Mouse (Mus musculus) cerebellum, adult 9-11 months (tissue): ENCODE results near the gene Tnrc6b.

ENCODE experiments used
- DNase-seq: peaks from one replicate; pipeline ENCODE4 v3.0.0; 2022

The Tnrc6b gene

DNA sequence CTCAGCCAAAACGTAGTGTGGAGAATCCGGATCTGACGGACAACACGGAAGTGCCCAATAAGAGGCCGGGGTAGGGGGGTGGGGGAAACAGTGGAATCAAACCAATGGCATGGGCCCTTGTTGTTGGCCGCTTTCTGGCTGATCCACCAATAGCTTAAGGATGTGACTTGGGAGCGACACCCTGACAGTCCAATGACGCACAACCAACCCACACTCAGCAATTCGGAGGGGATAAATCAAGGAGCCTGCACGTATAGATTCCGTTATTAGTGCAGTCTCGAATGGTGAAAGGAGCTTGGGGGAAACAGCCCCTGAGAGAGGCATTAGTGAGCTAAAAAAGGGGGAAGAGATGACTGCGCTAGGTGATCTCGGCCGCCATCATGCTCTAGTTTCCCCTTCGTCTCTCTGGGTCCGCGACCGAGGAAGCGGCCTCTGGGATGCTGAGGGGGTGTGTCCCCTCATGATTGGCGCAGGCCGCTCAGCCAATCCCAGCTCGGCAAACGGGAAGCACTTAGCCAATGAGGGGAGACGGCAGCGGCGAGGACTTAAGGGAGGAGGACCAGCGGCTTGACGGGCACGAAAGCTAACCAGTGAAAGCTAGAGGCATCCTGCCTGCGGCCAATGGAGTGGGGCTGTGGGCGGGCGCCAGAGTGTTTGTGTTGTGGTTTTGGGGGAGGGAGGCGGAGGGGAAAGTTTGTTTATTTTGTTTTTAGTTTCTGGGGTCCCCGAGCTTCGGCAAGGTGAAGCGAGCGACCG is at the start of gene Tnrc6b:
Gene Tnrc6b, plus strand, starts transcription at position 706 of the 756 bp plus-strand sequence.
- DNase-seq = peak; percentile 99

DNA sequence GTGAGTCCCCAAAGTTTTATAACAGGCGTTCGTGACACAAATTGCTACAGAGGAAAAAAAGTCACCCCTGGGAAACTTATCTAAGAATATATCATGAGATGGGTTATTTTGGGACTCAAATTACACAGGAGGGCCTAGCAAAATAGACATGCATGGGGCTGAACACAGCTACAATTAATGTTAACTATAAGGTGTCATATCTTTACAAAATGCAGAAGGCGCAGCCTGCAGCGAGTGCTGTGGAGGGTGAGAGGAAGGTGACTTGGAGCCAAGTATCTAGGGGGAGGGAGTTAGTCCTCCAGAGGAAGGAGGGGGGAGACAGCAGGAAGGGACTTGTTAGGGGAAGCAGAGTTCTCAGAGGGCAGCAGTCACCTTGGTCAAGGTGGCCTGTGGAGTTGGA is 46.7 kb upstream of the Tnrc6b start:
- DNase-seq = no peak

DNA sequence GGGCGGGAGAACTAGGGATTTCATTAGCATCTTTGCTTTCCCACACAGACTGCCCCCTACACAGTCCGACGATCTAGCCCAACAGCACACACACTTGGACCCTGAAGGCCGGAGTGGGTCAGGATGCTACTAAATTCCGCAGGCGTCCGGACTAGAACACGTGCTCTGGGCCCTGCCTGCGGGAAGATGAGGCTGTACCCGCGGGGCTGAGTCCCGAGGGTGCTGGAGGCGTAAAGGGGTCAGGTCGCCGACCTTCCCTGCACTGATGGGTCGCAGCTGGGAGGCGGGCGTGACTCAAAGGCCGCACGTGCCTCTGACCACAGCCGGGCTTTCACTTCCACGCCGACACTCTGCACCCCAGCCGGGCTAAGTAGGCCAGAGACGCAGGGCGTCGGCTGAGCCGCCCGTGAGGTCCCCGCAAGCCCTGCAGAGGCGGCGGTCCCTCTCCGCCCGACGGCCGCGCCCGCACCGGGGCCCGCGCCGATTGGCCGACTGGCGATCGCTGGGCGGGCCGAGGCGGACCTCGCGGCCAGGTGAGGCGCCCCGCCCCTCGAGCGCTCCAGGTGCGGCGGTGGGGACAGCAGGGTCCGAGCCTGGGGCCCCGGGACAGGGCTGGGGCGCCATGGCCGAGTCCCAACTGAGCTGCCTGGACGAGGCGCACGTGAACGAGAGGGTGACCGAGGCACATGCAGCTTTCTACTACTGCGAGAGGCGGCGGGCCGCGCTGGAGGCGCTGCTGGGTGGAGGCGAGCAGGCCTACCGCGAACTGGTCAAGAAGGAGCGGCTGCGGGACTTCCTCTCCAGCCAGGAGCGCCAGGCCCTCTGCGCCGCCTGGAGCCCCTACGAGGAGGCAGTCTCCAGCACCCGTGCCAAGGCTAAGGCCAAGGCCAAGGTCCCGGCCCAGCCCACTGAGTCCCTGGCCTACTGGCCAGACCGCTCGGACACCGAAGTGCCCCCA is 39.5 kb upstream of the Tnrc6b start, which contains the start of gene Fam83f:
Gene Fam83f, plus strand, starts transcription at position 553 of the 958 bp plus-strand sequence.
- DNase-seq = peak; percentile 14

DNA sequence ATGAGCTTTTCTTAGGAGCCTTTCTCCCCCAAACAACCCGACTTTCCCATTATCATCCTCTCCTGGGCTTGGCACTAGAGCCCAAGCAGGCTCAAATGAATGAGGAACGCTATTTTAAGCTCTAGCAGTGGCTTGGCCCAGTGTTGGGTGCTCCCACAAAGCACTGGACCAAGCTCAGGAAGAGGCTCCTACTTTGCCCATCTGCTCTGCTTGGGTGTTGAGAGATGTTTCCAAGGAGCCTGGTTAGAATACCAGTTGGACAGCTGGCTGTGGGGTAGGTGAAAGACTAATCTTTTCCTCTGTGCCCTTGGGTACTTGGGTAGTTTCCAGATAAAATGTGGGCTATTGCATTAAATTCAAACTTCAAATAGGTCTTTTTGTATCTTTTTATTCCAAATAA is 38.3 kb upstream of the Tnrc6b start:
- no peak for DNase-seq

DNA sequence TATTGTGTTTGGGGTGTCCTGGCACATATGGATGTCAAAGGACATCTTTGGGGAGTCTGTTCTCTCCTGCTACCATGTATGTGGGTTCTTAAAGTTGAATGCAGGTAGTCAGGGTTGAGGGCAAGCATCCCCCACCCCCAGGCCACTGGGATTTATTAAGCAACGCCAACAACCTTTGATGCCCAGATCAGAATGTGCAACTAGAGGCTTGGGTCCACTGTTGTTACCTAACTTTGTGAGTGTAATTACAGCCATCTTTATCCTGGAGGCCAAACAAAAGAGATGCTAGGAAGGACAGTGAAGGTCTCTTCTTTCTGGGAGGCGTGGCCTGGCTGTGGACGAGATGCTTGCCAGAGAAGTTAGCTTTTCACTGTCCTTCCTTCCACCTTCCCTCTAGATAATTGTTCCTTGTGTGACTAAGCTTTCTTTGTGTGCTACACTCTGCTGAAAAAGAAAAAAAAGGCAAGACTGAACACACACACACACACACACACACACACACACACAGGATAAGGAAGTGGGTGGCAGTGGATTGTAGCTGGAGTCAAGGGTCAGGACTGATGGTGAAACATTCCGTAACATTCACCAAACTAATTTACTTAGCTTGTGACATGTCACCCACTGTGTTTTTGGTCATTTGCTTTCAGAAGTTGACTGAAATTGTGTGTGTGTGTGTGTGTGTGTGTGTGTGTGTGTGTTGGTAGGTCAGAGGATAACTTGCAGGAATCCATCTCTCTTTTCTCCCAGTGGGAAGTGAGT is 37.6 kb upstream of the Tnrc6b start:
- no peak for DNase-seq

DNA sequence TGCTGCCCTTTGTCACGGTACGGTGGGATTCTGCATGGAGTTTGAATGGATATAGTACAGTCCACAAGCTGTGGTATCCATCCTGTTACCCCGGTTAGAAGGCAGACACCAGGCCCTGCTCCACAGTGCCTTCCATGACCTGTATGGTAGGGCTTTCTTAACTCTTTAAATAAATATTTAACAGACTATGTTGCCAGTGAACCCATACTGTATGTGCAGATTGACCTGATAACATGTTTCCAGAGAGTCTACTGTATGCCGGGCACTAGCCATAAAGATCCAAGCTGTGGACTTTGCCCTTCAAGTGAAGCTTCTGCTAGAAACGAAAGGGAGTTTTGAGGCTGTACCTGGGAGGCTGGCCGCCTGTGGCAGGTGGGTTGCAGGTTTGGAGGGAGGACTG is 36.4 kb upstream of the Tnrc6b start:
- DNase-seq = no peak

DNA sequence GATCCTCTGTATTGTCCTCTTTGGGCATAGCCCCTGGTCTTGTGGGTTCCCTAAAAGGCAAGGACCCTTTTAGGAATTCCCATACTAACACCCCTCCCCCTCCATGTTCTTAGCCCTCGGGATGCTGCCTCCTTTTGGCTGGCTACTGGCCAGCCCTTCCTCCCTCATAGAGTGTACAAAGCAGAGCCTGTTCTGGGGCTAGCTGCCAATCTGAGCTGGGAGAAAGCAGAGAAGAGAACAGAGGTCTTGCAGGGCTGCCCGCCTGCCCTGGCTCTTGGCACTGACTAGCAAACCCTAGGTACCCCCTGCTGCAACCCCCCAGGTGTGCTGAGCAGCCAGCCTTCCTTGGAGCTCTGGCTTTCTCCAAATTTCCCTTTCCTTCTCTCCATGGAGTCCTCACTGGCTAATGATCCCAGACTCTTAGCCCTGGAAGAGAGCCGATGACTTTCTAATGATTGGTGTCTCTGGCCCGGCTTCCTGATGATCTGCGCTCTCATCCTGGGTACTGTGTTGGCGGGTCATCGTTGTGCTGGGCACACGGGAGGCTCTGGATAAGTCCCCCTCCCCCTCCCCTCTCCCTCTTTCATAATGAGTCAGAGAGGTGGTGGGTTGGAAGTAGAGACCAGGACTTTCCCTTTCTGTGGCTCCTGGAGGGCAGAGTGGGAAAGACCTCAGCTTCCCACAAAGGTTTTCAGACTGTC is 31.4 kb upstream of the Tnrc6b start:
- peak; percentile 55 for DNase-seq

DNA sequence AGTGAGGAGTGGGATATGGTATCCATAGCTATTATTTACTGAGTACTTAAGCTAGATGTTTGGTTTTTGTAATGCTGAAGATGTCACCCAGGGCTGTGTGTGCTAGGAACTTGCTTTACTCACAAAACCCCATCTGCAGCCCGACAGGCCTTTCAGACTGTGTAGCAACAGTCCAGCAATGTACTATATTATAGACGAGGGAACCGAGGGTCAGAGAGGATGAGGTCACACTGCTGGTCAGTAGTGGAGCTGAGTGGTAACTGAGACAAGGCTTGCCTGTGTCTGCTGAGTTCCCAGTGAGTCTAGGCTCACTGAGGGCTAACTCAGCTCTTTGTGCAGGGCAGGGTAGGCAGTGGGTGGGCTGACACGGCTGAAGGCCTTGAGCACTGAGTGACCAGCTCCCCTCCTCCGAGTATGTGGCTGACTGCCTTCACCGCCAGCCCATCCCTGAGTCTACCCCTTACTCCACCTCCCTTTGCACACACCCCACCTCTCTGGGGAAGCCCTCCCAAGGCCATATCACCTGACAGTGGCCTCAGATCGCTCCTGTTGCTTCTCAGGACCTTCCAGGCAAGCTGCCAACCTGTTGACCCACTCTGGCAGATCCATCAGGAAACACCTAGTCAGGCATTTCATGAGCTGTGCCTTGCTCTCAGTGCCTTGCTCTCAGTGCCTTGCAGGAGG is 30.6 kb upstream of the Tnrc6b start:
- no peak for DNase-seq

DNA sequence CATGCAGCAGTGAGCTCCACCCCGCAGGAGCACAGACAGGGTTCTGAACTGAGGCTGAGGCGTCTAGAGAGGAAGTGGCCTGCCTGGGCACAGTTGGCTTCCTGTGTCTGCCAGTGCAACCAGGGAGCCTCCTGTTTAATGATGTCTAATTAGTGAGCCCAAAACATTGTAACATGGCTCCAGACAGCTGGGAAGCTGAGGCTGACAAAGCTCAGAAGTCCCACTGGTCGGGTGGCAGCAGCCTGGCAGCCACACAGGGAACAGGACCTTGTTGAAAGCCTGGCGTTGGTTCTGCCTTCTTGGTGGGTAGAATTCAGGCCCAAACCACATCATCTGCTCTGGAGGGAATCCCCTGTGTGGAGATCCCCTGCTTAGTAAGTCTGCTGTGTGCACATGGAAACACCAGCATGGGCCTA is 29.6 kb upstream of the Tnrc6b start:
- DNase-seq = no peak

DNA sequence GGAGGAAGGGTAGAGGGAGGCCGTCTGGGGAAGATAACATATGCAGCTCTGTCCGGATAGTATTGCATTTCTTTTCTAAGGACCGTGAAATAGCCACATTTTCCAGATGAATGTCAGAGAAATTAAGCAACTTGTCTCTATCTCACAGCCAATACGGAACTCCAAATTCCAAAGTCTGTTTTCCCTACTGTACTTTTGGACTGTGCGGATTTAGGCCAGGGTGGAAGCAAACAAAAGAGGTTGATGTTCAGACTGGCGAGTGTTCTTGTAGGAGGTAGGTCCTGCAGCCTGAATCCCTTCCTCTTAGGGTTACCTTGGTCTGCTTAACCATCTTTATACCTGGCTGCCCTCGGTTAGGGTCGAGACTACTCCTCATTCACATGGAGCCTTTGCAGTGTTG is 28.8 kb upstream of the Tnrc6b start:
- DNase-seq = no peak

DNA sequence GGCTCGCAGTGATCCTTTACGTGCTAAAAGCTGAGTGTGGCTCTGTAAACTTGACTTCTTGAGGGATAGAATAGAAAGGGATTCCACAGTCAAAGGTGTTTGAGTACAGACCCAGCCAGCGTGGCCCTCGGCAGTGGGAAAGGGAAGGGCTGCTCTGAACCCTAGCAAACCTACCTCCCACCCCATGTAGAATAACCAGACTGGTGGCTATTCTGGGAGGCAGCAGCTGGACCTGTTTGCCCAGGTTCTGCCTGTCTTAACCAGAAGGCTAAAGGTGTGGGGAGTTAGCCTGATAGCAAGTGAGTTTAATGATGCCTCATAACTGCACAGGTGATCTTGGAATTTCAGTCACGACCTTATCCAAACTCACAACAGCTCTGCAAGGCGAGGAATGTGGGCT is 28.0 kb upstream of the Tnrc6b start:
- no peak for DNase-seq

DNA sequence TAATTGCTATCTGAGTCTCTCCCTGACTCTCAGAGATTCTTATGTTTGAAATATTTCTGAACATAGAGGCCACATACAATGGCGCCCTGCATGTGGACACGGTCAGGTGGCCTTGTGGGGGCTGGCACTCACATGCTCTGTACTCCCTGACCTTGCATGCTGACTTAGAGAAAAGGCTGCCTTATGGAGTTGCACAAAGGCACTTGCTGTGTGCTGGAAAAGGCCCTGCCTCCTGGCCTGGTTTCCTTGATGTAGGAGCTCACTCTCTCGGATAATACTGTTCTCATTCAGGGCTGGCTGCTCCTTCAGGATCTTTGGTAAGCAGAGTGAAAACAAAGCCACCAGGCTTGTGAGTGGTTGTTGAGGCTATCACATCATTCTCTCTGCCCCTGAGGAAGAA is 27.1 kb upstream of the Tnrc6b start:
- DNase-seq = no peak

DNA sequence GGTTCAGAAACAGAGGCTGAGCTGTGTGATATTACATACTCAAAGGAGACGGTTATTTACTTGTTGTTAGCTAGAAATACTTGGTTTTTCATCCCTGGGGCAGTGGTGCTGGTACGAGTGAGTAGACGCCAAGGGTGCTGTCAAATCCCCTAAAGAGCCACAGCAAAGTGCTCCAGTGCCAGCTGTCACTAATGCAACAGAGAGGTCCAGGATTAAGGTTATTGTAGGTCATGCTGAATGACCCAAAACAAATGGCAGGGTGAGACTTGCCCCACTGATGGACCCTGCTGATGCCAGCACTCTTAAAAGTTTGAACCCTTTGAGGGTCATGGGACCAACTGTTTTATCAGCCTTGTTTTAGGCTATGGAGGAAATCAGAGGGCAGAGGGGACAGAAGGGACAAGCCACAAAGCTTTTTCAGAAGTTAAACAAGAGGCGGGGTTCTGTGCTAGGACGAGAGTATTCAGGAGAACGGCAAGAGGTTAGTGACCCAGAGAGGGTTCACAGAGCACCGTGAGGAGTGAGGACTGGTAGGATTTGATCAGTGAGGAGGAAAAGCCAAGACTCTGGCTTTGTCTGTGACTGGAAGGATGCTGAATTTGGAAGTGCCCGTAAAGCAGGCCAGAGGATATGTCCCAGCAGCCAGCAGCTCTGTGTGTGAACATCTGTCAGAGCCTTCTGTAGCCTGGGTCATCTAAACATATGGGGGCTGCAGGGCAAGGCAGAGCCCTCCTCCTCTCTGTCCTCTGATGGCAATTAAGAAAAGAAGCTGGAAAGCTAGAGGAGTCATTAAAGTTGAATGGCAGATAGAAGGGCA is 26.1 kb upstream of the Tnrc6b start:
- DNase-seq = no peak

DNA sequence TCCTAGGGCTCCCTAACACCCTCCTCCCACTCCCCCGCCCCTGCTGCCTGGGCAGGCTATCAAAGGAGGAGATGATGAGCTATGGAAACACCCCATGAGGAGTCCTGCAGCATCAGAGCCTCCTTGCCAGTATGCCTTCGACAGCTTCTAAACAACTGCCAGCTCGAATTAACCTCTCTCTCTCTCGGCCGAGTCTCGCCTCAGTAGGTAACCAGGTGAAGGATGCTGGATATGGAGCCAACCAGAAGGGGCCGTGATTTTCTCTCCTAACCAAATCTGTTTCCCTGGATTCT is 25.6 kb upstream of the Tnrc6b start:
- DNase-seq = no peak

DNA sequence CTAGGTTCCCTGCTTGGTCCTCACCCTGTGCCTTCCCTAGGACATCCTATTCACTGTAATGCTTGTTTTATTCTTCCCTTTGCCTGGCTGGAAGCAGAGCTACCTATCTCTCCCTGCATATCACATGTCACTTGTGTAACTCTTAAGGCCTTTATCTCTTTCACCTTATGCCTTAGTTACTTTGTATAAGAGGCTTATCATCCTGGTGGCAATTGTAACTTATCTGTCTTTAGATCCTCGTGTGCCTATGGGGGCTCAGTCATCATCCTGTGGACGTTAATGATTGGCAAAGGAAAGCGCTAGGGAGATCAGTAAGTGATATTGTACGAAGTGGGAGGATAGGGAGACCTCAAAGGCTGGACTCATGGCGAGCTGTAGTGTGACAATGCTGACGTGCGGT is 22.6 kb upstream of the Tnrc6b start:
- DNase-seq = no peak

DNA sequence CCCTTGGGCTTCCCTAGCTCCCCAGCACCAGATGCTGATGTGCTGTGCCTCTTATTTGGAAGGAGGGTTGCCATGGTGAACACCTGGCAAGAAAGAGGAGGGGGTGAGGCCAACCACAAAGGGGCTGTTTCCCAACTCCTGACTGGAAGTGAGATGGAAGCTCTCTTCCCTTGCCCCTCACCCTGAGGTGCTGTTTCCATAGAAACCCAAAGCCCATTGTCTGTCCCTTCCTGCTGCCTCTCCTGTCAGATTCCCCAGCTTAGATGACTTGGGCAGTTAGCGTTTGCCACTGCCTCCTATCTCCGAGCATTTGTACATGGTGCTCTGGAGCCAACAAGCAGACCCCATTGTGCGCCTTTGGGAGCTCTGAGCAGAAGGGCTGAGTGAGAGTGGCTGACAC is 17.6 kb upstream of the Tnrc6b start:
- no peak for DNase-seq

DNA sequence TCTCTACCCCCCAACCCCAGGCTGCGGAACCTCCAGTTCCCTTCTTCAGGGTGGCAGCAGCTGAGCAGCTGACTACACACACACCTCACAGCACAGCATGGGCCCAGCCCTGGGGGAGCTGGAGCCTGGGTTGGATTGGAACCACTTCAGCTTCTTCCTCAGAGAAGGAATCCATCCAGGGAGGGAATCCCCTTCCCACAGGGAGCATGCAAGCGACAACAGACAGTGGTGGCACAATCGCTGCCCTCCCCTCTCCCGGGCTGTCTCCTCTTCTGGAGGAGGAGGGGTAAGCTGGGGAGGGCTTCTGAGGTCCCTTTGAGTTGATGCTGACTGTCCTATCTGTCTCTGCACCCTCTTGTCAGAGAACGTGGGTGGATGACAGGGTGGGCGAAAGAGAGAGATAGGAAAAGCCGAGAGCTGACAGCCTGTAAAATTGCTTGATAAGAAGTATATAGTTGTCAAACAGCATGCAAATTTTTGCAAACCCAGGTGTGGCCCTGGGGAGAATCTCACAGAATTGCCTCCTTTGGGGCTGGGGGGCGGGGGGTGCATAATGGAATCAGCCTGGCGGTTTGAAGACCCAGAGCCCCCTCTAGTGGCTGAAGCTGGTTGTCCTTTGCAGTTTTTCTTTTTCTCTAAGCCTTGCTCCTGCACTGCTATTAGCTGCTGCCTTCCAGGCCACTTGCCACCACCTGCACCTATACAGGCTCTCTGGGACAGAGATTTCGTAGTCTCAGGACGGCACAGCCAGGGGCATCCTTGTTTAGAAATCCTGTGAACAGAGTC is 16.8 kb upstream of the Tnrc6b start:
- DNase-seq = peak; percentile 76

DNA sequence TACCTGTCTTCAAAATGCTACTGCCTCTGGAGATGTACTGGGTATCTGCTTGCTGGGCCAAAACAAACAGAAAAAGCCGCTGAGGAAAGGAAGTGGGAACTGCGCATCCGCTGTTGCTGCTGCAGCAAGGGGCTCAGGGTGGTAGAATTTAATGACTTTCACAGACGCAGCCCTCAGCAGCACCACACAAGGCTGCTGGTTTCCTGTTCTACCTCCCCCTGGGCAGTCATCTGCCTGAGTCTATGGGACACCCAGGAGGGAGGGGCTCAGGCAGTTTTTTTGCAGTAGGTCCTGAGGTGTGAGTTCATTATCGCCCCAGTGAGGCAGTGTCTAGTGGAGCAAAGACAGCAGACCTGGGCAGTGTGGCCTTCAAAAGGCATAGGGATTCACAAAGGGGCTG is 13.5 kb upstream of the Tnrc6b start:
- DNase-seq = no peak

DNA sequence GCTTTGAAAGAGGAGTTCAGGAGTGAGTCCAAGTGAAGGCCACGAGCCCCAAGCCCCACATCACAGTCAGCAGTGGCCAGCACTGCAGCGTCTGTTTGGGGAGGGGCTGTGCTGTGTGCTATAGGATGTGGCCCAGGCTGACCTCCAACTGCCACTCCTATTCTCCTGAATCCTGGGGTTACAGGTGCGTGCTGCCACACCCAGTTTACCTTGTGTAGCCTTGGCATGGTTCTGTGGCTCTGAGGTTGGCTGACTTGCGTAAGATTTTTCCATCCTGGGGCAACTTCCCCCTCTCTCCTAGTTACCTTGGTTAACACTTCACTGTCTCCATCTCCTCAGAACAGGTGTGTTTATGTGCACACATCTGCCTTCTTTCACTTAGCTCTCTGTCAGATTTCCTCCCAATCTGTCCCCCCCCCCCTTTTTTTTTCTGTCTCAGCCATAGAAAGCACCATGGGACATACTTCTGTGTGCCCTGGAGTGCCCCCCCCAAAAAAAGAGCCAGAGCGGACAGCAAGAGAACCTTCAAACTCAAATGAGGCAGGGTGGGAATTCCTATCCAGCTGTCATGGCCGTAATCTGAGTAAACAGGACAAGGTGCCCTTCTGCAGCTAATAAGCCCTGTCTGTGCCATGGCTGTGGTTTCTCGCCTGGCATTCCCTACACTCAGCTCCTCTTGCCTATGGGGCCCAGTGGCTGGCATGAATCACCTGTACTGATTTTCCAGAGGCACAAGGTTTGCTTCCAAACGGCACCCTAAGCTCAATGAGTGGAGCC is 9.4 kb upstream of the Tnrc6b start:
- DNase-seq = no peak

DNA sequence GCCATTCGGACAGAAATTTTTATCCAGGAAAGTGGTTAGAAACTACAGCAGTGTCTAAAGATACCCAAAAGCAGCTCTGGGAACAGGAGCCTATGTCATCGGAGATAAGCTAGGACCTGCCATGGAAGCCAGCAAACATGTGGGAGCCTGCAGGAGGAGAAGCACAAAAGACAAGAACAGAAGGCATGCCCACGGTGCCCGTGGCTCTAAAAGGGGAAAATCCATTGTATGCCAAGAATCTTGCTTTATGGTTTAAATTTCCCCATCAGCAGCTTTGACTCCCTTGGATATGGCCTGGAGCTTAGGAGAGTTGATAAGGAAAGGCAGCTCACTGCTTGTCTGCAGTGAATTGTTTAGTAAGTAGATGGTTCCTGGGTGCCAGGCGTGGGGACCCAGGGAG is 8.2 kb upstream of the Tnrc6b start:
- no peak for DNase-seq
